Comparison of ENCODE assay signal across 22 mouse cellular contexts in genomic region chr5:33104876-33105275, GRCm38 (mm10). TPM values are rescaled to one million over a fixed set of nuclear protein-coding genes. Genes with fewer than 3 reads are reported as not detected.
DNase-seq lines count a peak whose midpoint lies in the region; ATAC-seq and TF ChIP-seq lines count a peak whose summit lies in the region.
"Had no signal": no experiment of that assay in that cellular context is flagged by ENCODE, and none has a peak within 500 bp of the region (broad histone marks: within the 10 kb centered on the region; RNA-seq: fewer than 3 reads in every experiment).

No protein-coding gene starts in this region.

- DNase-seq in liver, adult 2 months (ENCODE audit: extremely low read depth, low read depth, low spot score) = no peak
- DNase-seq in liver, postnatal 0 days = no peak
- peak; percentile 48 for DNase-seq in kidney, postnatal 14 days
- DNase-seq in thymus, postnatal 25 days = no peak
- no peak for DNase-seq in layer of hippocampus, postnatal 10 days (ENCODE audit: low spot score in 2 of 2)
- DNase-seq: cerebellum, adult 2 months; liver; right cerebral cortex, adult 18-20 months had no signal

- TF ChIP-seq EP300 in liver, postnatal 0 days (IDR thresholded peaks at IDR 0.05; ENCODE audit: low read depth) = no peak

- no peak overlapping the region for H3K4me3 ChIP-seq in liver, adult 2 months (ENCODE audit: insufficient read depth, low read depth, low read length)
- no peak overlapping the region for H3K4me3 ChIP-seq in liver, postnatal 0 days (ENCODE audit: low read depth, low read length)
- peak overlapping the region; percentile 53 for H3K4me3 ChIP-seq in intestine, embryonic 16.5 days (ENCODE audit: low read length)
- peak overlapping the region; percentile 26 for H3K4me3 ChIP-seq in stomach, embryonic 16.5 days (replicated peaks; ENCODE audit: low read length)

- no peak for ATAC-seq in liver, postnatal 0 days
- peak; percentile 57 for ATAC-seq in intestine, embryonic 16.5 days
- ATAC-seq in stomach, embryonic 16.5 days (ENCODE audit: insufficient read depth, low FRiP score) = no peak
- no peak for ATAC-seq in erythroid progenitor cell, adult 5-6 weeks (replicated peaks; ENCODE audit: low FRiP score, poor library complexity, severe bottlenecking)
- ATAC-seq: hindbrain, postnatal 0 days had no signal

- H3K9ac ChIP-seq in liver, adult 2 months (ENCODE audit: low read depth, low read length) = no peak overlapping the region
- H3K9ac ChIP-seq in liver, postnatal 0 days (replicated peaks) = no peak overlapping the region
- H3K9ac ChIP-seq in intestine, embryonic 16.5 days (ENCODE audit: low read depth, low read length) = peak overlapping the region; percentile 67
- H3K9ac ChIP-seq in stomach, embryonic 16.5 days (ENCODE audit: low read length) = no peak overlapping the region; the same call in 1 of the 2 replicates

- no peaks in the 10 kb centered on the region for H3K79me2 ChIP-seq in liver, adult 2 months (ENCODE audit: control insufficient read depth, insufficient read depth, low read length)

- peaks cover 7% of the 10 kb centered on the region; the same call in 1 of the 2 replicates for H3K27me3 ChIP-seq in liver, adult 2 months (ENCODE audit: control insufficient read depth, insufficient read depth, low read length)
- peaks cover 24% of the 10 kb centered on the region for H3K27me3 ChIP-seq in liver, postnatal 0 days (ENCODE audit: insufficient read depth, low read length)
- peaks cover 15% of the 10 kb centered on the region; the same call in 1 of the 2 replicates for H3K27me3 ChIP-seq in intestine, embryonic 16.5 days (replicated peaks; ENCODE audit: control insufficient read depth, insufficient read depth, low read length)
- peaks cover 11% of the 10 kb centered on the region; the same call in 1 of the 2 replicates for H3K27me3 ChIP-seq in stomach, embryonic 16.5 days (ENCODE audit: control insufficient read depth, insufficient read depth, low read length)

- no peaks in the 10 kb centered on the region for H3K36me3 ChIP-seq in liver, adult 2 months (ENCODE audit: control insufficient read depth, insufficient read depth, low read length)
- no peaks in the 10 kb centered on the region for H3K36me3 ChIP-seq in liver, postnatal 0 days (replicated peaks; ENCODE audit: insufficient read depth, low read length)
- H3K36me3 ChIP-seq in intestine, embryonic 16.5 days (ENCODE audit: control insufficient read depth, insufficient read depth, low read length) = no peaks in the 10 kb centered on the region
- H3K36me3 ChIP-seq in stomach, embryonic 16.5 days (ENCODE audit: control insufficient read depth, insufficient read depth, low read length) = no peaks in the 10 kb centered on the region
- H3K36me3 ChIP-seq: midbrain, embryonic 10.5 days had no signal

- TF ChIP-seq POLR2A in liver, adult 2 months (IDR thresholded peaks at IDR 0.05; ENCODE audit: extremely low read depth, insufficient read depth, low read length) = no peak

- no peaks in the 10 kb centered on the region for H3K9me3 ChIP-seq in liver, postnatal 0 days (ENCODE audit: low read length)
- no peaks in the 10 kb centered on the region for H3K9me3 ChIP-seq in intestine, embryonic 16.5 days (ENCODE audit: control insufficient read depth, low read length)
- no peaks in the 10 kb centered on the region for H3K9me3 ChIP-seq in stomach, embryonic 16.5 days (replicated peaks; ENCODE audit: control insufficient read depth, low read length)
- H3K9me3 ChIP-seq: midbrain, embryonic 10.5 days had no signal

- no peak overlapping the region for H3K4me2 ChIP-seq in liver, postnatal 0 days (ENCODE audit: low read depth, low read length)
- peak overlapping the region; percentile 56 for H3K4me2 ChIP-seq in intestine, embryonic 16.5 days (ENCODE audit: low read depth, low read length)
- H3K4me2 ChIP-seq in stomach, embryonic 16.5 days (ENCODE audit: low read depth, low read length) = peak overlapping the region; percentile 37; the same call in 1 of the 2 replicates

- H3K4me1 ChIP-seq in liver, adult 2 months (ENCODE audit: control insufficient read depth, insufficient read depth, low read length) = peaks cover 5% of the 10 kb centered on the region; the same call in 1 of the 2 replicates
- no peaks in the 10 kb centered on the region for H3K4me1 ChIP-seq in liver, postnatal 0 days (ENCODE audit: insufficient read depth)
- peaks cover 2% of the 10 kb centered on the region; the same call in 1 of the 2 replicates for H3K4me1 ChIP-seq in intestine, embryonic 16.5 days (ENCODE audit: control insufficient read depth, insufficient read depth, low read length)
- no peaks in the 10 kb centered on the region for H3K4me1 ChIP-seq in stomach, embryonic 16.5 days (ENCODE audit: control insufficient read depth, insufficient read depth, low read length)

- peak; percentile 34 for TF ChIP-seq CTCF in liver, adult 2 months (IDR thresholded peaks at IDR 0.05; ENCODE audit: low read depth, low read length)
- TF ChIP-seq CTCF in liver, postnatal 0 days (IDR thresholded peaks at IDR 0.05; ENCODE audit: low read depth) = no peak

- 48% methylated on average over 1 of the region's 1 CpGs for WGBS in liver, adult 2 months
- WGBS in liver, postnatal 0 days (ENCODE audit: insufficient replicate concordance) = 42% methylated on average over 1 of the region's 1 CpGs
- WGBS in intestine, embryonic 16.5 days = 29% methylated on average over 1 of the region's 1 CpGs
- 27% methylated on average over 1 of the region's 1 CpGs for WGBS in stomach, embryonic 16.5 days

- H3K27ac ChIP-seq in liver, adult 2 months (replicated peaks; ENCODE audit: insufficient read depth, low read depth, low read length) = no peak overlapping the region
- no peak overlapping the region for H3K27ac ChIP-seq in liver, postnatal 0 days (ENCODE audit: low read depth)
- H3K27ac ChIP-seq in intestine, embryonic 16.5 days (ENCODE audit: low read length) = peak overlapping the region; percentile 90
- peak overlapping the region; percentile 12; the same call in 1 of the 2 replicates for H3K27ac ChIP-seq in stomach, embryonic 16.5 days (ENCODE audit: low read length)
- H3K27ac ChIP-seq: hindbrain, postnatal 0 days; macrophage; midbrain, embryonic 10.5 days had no signal

RNA-seq across cellular contexts. Expression of gene Slc5a1, which starts 0.9 kb away (rescaled TPM):
- 0.34 and 0.55 TPM in 2 replicates for total RNA-seq in liver, adult 2 months (2014; rRNA removed)
- polyA plus RNA-seq in liver, adult 2 months (2012; rRNA removed) = 0.22 and 0.36 TPM in 2 replicates
- polyA plus RNA-seq in liver, postnatal 0 days (2015; fragmentation: Nextera tagmentation; extraction: Ambion mirVana) = 0.08 TPM in 1 of 2 replicates, not detected in the other
- polyA plus RNA-seq in intestine, embryonic 16.5 days (2015; fragmentation: Nextera tagmentation; extraction: Ambion mirVana) = 93.5 and 131 TPM in 2 replicates
- polyA plus RNA-seq in stomach, embryonic 16.5 days (2015; fragmentation: Nextera tagmentation; extraction: Ambion mirVana) = 14.1 and 19.6 TPM in 2 replicates
- not detected in 2 replicates for total RNA-seq in erythroid progenitor cell, adult 5-6 weeks (2015; ENCODE audit: low replicate concordance)
- not detected in 2 replicates for total RNA-seq in erythroid progenitor cell, adult 5-6 weeks (2017; ENCODE audit: low replicate concordance)
- under 1 TPM; 0.20 to 0.23 TPM for total RNA-seq in layer of hippocampus, postnatal 10 days (2021)
- total RNA-seq: adrenal gland, adult 18-20 months; gastrocnemius, adult 8-10 months; hematopoietic stem cell, adult 5-6 weeks; left cerebral cortex, postnatal 36 days; monocyte, adult 5-6 weeks had no signal
- polyA plus RNA-seq: forebrain, embryonic 11.5 days; frontal cortex, adult 2 months; macrophage; midbrain, embryonic 10.5 days; neural tube, embryonic 11.5 days had no signal

Comparison
In these comparisons a context has a peak if more than half of its experiments do, and no peak if none do; other contexts are left out.
1. H3K27ac ChIP-seq: peak in intestine, embryonic 16.5 days (single experiment) and stomach, embryonic 16.5 days (single experiment); none in liver, adult 2 months (single experiment) and liver, postnatal 0 days (single experiment).
2. H3K4me3 ChIP-seq: peak in intestine, embryonic 16.5 days (single experiment) and stomach, embryonic 16.5 days (single experiment); none in liver, adult 2 months (single experiment) and liver, postnatal 0 days (single experiment).
3. RNA of gene Slc5a1, which starts 0.9 kb away (polyA plus RNA-seq): 93.5 to 131 TPM in intestine, embryonic 16.5 days and 14.1 to 19.6 TPM in stomach, embryonic 16.5 days; 0.22 to 0.36 TPM in liver, adult 2 months and 0.08 TPM in liver, postnatal 0 days; every median in the first group is over 10 times any median in the second.